Mouse (Mus musculus): ENCODE measurements around the gene Gm13030. TPM values are rescaled to one million over a fixed set of nuclear protein-coding genes. Genes with fewer than 3 reads are reported as not detected.
A peak's percentile ranks its signal among the peaks of the same experiment; 100 is the strongest.
"Not testable (repeated sequence)": the region's sequence is repeated elsewhere in the genome, so short reads cannot be mapped to it uniquely, and the experiment has no call there.

Gm13030 gene
- total RNA-seq, 2 experiments from 2014 or later: not detected

- no peak for DNase-seq (ENCODE audit: extremely low spot score in 1 of 2, low spot score in 1 of 2)
Observed at GRCm38 (mm10) chr4:138868666-138869065, 5.1 kb downstream of the Gm13030 start.

GRCm38 (mm10) chr4:138866413-138866812 lies 7.4 kb downstream of the Gm13030 start:
- DNase-seq (ENCODE audit: extremely low spot score in 1 of 2, low spot score in 1 of 2): peak in 1 of 2 experiments; percentile 85

GRCm38 (mm10) chr4:138865991-138866390 lies 7.8 kb downstream of the Gm13030 start:
- DNase-seq (ENCODE audit: extremely low spot score in 1 of 2, low spot score in 1 of 2): no peak

GRCm38 (mm10) chr4:138865092-138865491 lies 8.7 kb downstream of the Gm13030 start:
- no peak for DNase-seq (ENCODE audit: extremely low spot score in 1 of 2, low spot score in 1 of 2)

GRCm38 (mm10) chr4:138863344-138863998 lies 10.3 kb downstream of the Gm13030 start, which contains the start of gene Pla2g5:
TSS of gene Pla2g5 (minus strand) at chr4:138863482.
- DNase-seq (ENCODE audit: extremely low spot score in 1 of 2, low spot score in 1 of 2): no peak

- peak; percentile 57 to 83 for DNase-seq (ENCODE audit: extremely low spot score in 1 of 2, low spot score in 1 of 2)
Observed at GRCm38 (mm10) chr4:138859728-138860127, 14.0 kb downstream of the Gm13030 start.

DNA sequence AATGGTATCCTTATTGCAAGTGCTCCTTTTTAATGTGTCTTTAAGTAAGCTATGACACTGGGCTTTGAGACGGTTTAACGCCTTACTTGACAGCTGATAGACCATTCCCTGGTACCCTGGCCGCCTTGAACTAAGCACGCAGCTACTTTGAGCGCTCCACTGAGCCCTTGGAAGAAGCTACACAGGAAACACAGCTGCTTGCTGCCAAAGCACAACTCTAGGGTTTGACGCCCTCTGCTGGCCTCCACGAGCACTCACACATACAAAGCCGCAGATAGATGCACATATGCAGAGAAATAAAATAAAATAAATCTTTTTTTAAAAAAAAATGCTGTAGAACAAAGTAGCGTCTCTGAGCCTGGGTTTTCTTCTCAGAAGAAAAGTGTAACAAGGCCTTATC lies 14.5 kb downstream of the Gm13030 start:
- DNase-seq (ENCODE audit: extremely low spot score in 1 of 2, low spot score in 1 of 2): peak in 1 of 2 experiments; percentile 33

DNA sequence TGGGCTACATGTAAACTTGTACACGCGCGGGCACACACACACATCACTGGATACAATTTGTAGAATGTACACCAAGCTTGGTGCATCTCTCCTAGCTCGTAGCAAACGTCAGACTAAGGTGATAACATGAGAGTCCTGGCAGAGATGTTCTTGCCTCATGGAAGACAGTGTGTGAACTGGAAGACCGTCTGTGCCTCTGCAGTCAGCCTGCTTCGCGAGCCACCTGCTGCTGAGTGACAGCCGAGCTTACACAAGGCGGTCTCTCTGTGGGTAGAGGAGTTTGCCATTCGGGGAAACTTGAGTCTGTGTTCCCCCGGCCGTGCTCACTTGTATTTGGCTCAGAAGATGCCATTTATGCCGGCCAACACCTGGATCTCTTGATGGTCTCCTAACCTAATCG lies 15.3 kb downstream of the Gm13030 start:
- no peak for DNase-seq (ENCODE audit: extremely low spot score in 1 of 2, low spot score in 1 of 2)

DNA sequence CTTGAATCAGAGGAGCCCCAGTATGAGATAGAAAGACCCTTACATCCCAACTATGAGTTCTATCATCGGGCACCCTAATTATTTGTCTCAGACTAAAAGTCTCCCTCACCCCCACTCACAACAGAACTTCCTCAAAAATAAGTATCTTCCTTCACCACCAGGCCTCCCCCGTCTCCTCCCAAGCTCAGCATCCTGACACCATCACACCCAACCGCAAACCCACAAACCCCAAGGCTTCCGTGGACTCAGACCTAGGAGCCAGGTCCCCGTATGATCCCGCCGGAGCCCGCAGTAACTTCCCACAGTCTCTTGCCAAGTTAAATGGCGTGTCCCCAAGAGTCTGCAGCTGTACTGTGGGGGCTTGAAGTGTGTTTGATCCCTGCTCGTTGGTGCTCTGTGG lies 16.2 kb downstream of the Gm13030 start:
- DNase-seq (ENCODE audit: extremely low spot score in 1 of 2, low spot score in 1 of 2): no peak

DNA sequence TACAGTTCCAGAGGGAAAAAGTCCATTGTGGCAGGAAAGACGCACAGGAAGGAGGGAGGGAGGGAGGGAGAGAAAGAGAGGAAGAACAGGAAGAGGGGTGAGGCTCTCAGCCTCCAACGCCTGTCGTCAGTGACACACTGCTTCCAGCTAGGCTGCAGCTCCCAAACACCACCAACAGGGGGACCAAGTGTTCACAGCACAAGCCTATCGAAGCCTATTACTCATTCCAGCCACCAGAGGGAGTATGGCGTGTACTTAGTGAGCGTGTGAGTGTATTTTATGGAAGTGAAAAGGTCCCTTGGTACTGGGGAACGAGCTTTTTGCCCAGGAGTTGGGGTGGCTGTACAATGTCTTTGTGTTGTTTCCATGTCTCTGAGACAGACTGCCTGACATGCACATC lies 17.3 kb downstream of the Gm13030 start:
- peak in 1 of 2 experiments; percentile 59 for DNase-seq (ENCODE audit: extremely low spot score in 1 of 2, low spot score in 1 of 2)

DNA sequence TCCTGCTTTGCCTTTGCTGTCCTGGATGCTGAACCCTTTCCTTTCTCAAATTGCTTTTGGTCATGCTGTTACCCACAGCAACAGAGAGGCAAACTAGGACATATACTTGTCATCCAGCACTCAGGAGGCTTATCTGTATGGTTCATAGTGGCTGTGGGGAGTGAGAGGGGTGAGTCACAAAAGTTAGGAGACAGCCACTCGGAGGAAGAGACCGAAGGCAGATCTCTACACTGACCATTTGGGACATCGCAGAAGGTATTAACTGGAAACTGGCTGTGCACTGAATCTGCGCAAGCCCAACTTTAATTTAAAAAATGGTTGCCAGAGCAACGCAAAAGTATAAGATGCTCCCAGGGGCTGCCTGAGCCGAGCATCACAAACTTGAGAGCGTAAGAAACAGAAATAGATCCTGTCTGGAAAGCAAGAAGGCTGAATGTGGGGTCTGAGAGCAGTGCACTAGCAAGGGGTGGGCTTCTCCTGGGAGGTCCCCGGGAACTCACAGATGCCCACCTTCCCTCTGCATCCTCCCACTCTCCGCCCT lies 18.6 kb downstream of the Gm13030 start:
- DNase-seq (ENCODE audit: extremely low spot score in 1 of 2, low spot score in 1 of 2): no peak

GRCm38 (mm10) chr4:138852961-138853360 lies 20.8 kb downstream of the Gm13030 start:
- DNase-seq (ENCODE audit: extremely low spot score in 1 of 2, low spot score in 1 of 2): no peak

DNA sequence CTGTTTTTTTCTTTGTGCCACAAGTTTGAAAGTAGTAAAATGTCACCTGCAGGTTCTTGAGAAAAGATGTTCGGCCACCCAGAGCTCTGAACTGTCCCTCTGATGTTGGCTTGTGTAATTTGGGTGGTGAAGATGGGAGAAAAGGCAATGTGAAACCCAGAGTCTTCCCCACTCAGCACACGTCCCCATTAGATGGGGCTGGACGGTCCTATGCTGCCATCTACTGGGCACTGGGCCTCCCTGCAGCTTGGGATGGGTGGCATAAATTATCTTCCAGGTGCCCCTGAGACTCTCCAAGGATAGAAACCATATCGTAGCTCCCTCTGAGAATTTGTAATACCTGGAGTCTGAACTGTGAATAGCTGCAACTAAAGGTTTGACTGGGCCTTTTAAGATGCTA lies 22.3 kb downstream of the Gm13030 start:
- peak; percentile 76 to 82 for DNase-seq (ENCODE audit: extremely low spot score in 1 of 2, low spot score in 1 of 2)

DNA sequence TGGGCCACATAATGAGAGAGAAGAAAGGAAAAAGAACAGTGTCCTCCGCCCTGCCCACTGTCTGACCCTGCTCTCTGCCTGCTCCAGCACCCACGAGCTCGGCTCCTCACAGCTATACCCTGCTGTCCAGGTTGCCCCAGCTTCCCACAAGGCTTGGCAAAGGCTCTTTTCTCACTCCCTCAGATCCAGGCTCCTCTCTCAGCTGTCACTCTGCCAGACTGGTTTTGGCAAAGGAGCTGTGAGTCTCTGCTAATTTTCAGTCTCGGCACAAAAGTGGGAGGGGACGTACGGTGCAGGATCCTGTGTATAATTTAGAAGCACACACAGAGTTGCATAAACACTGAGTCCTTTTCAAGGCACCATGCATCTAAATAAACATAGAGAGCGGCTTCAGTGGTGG lies 32.4 kb downstream of the Gm13030 start:
- peak; percentile 60 to 70 for DNase-seq (ENCODE audit: extremely low spot score in 1 of 2, low spot score in 1 of 2)

- no peak for DNase-seq (ENCODE audit: extremely low spot score in 1 of 2, low spot score in 1 of 2)
Observed at GRCm38 (mm10) chr4:138840726-138841125, 33.0 kb downstream of the Gm13030 start.

GRCm38 (mm10) chr4:138839806-138840205 lies 34.0 kb downstream of the Gm13030 start:
- no peak for DNase-seq (ENCODE audit: extremely low spot score in 1 of 2, low spot score in 1 of 2)

GRCm38 (mm10) chr4:138827147-138827546 lies 46.6 kb downstream of the Gm13030 start:
- no peak for DNase-seq (ENCODE audit: extremely low spot score in 1 of 2, low spot score in 1 of 2)

GRCm38 (mm10) chr4:138825751-138826567 lies 47.8 kb downstream of the Gm13030 start:
- DNase-seq (ENCODE audit: extremely low spot score in 1 of 2, low spot score in 1 of 2): no peak

DNA sequence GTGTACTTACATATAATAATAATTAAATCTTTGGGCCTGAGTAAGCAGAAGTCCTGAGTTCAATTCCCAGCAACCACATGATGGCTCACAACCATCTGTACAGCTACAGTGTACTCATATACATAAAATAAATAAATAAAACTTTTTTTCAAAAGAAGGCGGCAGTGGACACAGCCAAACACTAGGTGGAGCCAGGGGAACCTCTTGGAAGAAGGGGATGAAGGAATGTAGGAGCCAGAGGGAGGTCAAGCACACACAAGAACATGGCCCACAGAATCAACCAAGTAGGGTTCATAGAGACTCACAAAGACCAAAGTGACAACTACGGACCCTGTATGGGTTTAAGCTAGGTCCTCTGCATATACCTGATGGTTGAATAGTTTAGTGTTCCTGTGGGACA lies 49.1 kb downstream of the Gm13030 start:
- DNase-seq (ENCODE audit: extremely low spot score in 1 of 2, low spot score in 1 of 2): no peak

DNA sequence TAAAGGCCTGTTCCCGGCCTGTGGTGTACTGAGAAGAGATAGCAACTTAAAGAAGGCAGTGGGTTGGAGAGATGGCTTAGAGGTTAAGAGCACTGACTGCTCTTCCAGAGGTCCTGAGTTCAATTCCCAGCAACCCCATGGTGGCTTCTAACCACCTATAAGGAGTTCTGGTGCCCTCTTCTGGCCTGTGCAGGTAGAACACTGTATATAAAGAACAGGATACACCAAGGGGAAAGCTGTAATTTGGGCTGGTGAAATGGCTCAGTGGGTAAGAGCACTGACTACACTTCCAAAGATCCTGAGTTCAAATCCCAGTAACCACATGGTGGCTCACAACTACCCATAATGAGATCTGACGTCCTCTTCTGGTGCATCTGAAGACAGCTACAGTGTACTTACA lies 49.6 kb downstream of the Gm13030 start:
- DNase-seq (ENCODE audit: extremely low spot score in 1 of 2, low spot score in 1 of 2): not testable (repeated sequence)

DNA sequence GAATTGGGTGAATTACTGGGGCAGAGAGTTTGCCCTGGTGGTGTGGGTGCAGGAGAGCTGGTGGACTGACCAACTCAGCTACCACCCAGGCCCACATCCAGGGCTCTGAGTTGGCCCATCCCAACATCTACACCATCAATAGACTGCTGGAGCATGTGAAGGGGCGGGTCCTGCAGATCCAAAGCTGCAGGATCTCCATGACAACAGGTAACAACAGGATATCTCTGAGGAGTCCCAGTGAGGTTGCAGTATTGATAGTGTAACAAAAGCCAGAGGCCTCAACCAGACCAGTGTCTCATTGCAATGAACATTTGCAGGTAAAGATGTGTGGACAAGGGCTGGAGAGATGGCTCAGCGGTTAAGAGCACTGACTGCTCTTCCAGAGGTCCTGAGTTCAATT lies 52.7 kb downstream of the Gm13030 start:
- no peak for DNase-seq (ENCODE audit: extremely low spot score in 1 of 2, low spot score in 1 of 2)

Data from layer of hippocampus, postnatal 25 days (tissue).